Mouse (Mus musculus): ENCODE results near the gene Nap1l1.
"Not testable (repeated sequence)": the region's sequence is repeated elsewhere in the genome, so short reads cannot be mapped to it uniquely, and the experiment has no call there.

Nap1l1 gene

GRCm38 (mm10) chr10:111482654-111483053 lies 9.6 kb downstream of the Nap1l1 start:
- DNase-seq, result no peak

GRCm38 (mm10) chr10:111484079-111484478 lies 11.1 kb downstream of the Nap1l1 start:
- DNase-seq, result no peak

- no peak for DNase-seq
Observed at GRCm38 (mm10) chr10:111488793-111489192, 15.8 kb downstream of the Nap1l1 start.

- not testable (repeated sequence) for DNase-seq
Observed at GRCm38 (mm10) chr10:111490079-111490478, 17.1 kb downstream of the Nap1l1 start.

- DNase-seq, result no peak
Observed at GRCm38 (mm10) chr10:111495888-111496287, 22.9 kb downstream of the Nap1l1 start.

GRCm38 (mm10) chr10:111499892-111500291 lies 26.9 kb downstream of the Nap1l1 start:
- DNase-seq, result no peak

GRCm38 (mm10) chr10:111503071-111503470 lies 30.0 kb downstream of the Nap1l1 start:
- peak; percentile 92 for DNase-seq

- no peak for DNase-seq
Observed at GRCm38 (mm10) chr10:111503716-111504115, 30.7 kb downstream of the Nap1l1 start.

GRCm38 (mm10) chr10:111504606-111505005 lies 31.6 kb downstream of the Nap1l1 start:
- DNase-seq, result no peak

GRCm38 (mm10) chr10:111505406-111505805 lies 32.4 kb downstream of the Nap1l1 start:
- DNase-seq, result no peak

GRCm38 (mm10) chr10:111506101-111506925 lies 33.3 kb downstream of the Nap1l1 start, which contains the start of gene Phlda1:
Phlda1 (plus strand) TSS chr10:111506286.
- peak; percentile 96 for DNase-seq

GRCm38 (mm10) chr10:111506926-111507459 lies 34.0 kb downstream of the Nap1l1 start:
- DNase-seq, result peak; percentile 28

- DNase-seq, result peak; percentile 85
Observed at GRCm38 (mm10) chr10:111507460-111508211, 34.6 kb downstream of the Nap1l1 start.

- DNase-seq, result no peak
Observed at GRCm38 (mm10) chr10:111508324-111509080, 35.5 kb downstream of the Nap1l1 start.

GRCm38 (mm10) chr10:111509103-111509784 lies 36.2 kb downstream of the Nap1l1 start:
- no peak for DNase-seq

GRCm38 (mm10) chr10:111509981-111510380 lies 37.0 kb downstream of the Nap1l1 start:
- no peak for DNase-seq

GRCm38 (mm10) chr10:111510798-111511197 lies 37.8 kb downstream of the Nap1l1 start:
- DNase-seq, result no peak

- DNase-seq, result peak; percentile 65
Observed at GRCm38 (mm10) chr10:111512036-111512568, 39.1 kb downstream of the Nap1l1 start.

- no peak for DNase-seq
Observed at GRCm38 (mm10) chr10:111514282-111514885, 41.4 kb downstream of the Nap1l1 start.

GRCm38 (mm10) chr10:111515071-111516010 lies 42.3 kb downstream of the Nap1l1 start:
- DNase-seq, result no peak
